Mouse (Mus musculus): ENCODE measurements around the gene 1700016D06Rik. TPM values are rescaled to one million over a fixed set of nuclear protein-coding genes. Genes with fewer than 3 reads are reported as not detected.

The 1700016D06Rik gene
- total and polyA plus RNA-seq, 3 experiments, result not detected

- peaks cover 49% of the 10 kb centered on the region for H3K27me3 ChIP-seq (replicated peaks)
- H3K4me1 ChIP-seq (ENCODE audit: control insufficient read depth in 1 of 2, insufficient read depth in 2 of 2), result no peaks in the 10 kb centered on the region
- H3K4me3 ChIP-seq (replicated peaks in 1 of 3; ENCODE audit: low read depth in 2 of 3, low read length in 2 of 3, poor library complexity in 1 of 3), result no peak overlapping the region
- H3K9me3 ChIP-seq (replicated peaks; ENCODE audit: low read length), result no peaks in the 10 kb centered on the region
- DNase-seq (ENCODE audit: extremely low read depth), result no peak
- H3K36me3 ChIP-seq (replicated peaks in 1 of 2; ENCODE audit: control insufficient read depth in 1 of 2, insufficient read depth in 1 of 2, low read length in 1 of 2), result no peaks in the 10 kb centered on the region
- no peak overlapping the region for H3K9ac ChIP-seq (ENCODE audit: insufficient read depth, low read depth)
- in situ Hi-C loops (cut with MboI; ENCODE audit: low pct_ligation_motif_present, low pct_unique_long_range_greater_than_20kb, low sequenced_read_pairs), result loop anchor here (10.0 kb wide), 1 partner anchor 273 kb away; no protein-coding TSS in a partner anchor
- no peak overlapping the region for H3K27ac ChIP-seq (ENCODE audit: insufficient read depth, low read depth)
- TF ChIP-seq USF2 (conservative IDR thresholded peaks at IDR 0.05; ENCODE audit: low read depth, low read length), result no peak
- TF ChIP-seq MXI1 (IDR thresholded peaks at IDR 0.05; ENCODE audit: low read depth, low read length), result no peak
- no peak for TF ChIP-seq ZC3H11A (IDR thresholded peaks at IDR 0.05; ENCODE audit: low read depth, low read length)
- TF ChIP-seq POLR2A (IDR thresholded peaks at IDR 0.05; ENCODE audit: low read depth, low read length), result no peak
- TF ChIP-seq MAX (IDR thresholded peaks at IDR 0.05; ENCODE audit: low read length), result no peak
- no peak for TF ChIP-seq HCFC1 (IDR thresholded peaks at IDR 0.05; ENCODE audit: low read depth, low read length)
- no peak for TF ChIP-seq SMC3 (IDR thresholded peaks at IDR 0.05; ENCODE audit: low read depth, low read length)
- no peak for TF ChIP-seq CHD1 (IDR thresholded peaks at IDR 0.05; ENCODE audit: low read depth, low read length)
- TF ChIP-seq TBP (conservative IDR thresholded peaks at IDR 0.05; ENCODE audit: low read depth, low read length), result no peak
- TF ChIP-seq KAT2A (IDR thresholded peaks at IDR 0.05; ENCODE audit: insufficient replicate concordance, low read length), result no peak
- no peak for TF ChIP-seq ZKSCAN1 (IDR thresholded peaks at IDR 0.05; ENCODE audit: borderline replicate concordance, low read depth, low read length)
- no peak for TF ChIP-seq ETS1 (conservative IDR thresholded peaks at IDR 0.05; ENCODE audit: low read depth, low read length)
- no peak for TF ChIP-seq MAZ (IDR thresholded peaks at IDR 0.05; ENCODE audit: low read depth, low read length)
- no peak for TF ChIP-seq ZNF384 (IDR thresholded peaks at IDR 0.05; ENCODE audit: low read depth, low read length)
- TF ChIP-seq JUN (IDR thresholded peaks at IDR 0.05; ENCODE audit: insufficient read depth, low read depth, low read length), result no peak
- no peak for TF ChIP-seq JUND (conservative IDR thresholded peaks at IDR 0.05; ENCODE audit: low read depth, low read length)
- H3K79me2 ChIP-seq (replicated peaks; ENCODE audit: control insufficient read depth, extremely low read depth, insufficient read depth, poor library complexity, severe bottlenecking), result no peaks in the 10 kb centered on the region
- dilution Hi-C loops (cut with MboI; ENCODE audit: extremely low pct_ligation_motif_present, extremely low pct_unique_long_range_greater_than_20kb, low sequenced_read_pairs), result no loop called here
- no peak overlapping the region for H3K4me2 ChIP-seq (ENCODE audit: insufficient read depth, low read depth, poor library complexity, severe bottlenecking)
These were observed 3.4 kb downstream of the 1700016D06Rik start for GRCm38 (mm10) chr8:11697467-11697866.

DNA sequence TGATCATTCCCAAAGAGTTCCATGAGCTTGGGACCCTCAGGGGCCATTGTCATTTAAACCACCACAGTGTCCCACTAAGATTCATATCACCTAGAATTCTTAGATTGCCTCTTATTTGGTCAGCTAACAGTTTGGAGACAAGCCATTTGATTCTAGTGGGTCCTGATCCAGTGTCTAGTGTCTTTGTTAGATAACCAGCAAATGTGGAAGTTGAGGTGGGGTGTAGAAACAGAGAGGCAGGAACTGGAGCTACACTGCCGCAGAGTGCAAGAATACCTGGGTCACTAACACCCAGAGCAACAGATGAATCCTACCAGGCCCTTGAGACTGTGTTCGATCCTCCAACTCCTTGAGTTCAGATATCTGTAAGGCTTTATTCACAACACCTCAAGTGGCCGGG lies 4.7 kb downstream of the 1700016D06Rik start:
- H3K27ac ChIP-seq (ENCODE audit: insufficient read depth, low read depth), result no peak overlapping the region
- no peak overlapping the region for H3K4me3 ChIP-seq (replicated peaks in 1 of 3; ENCODE audit: low read depth in 2 of 3, low read length in 2 of 3, poor library complexity in 1 of 3)
- TF ChIP-seq USF1 (IDR thresholded peaks at IDR 0.05; ENCODE audit: low read depth, low read length), result no peak
- no peak for TF ChIP-seq SMC3 (IDR thresholded peaks at IDR 0.05; ENCODE audit: low read depth, low read length)
- no peak for TF ChIP-seq KAT2A (IDR thresholded peaks at IDR 0.05; ENCODE audit: insufficient replicate concordance, low read length)
- TF ChIP-seq EP300 (IDR thresholded peaks at IDR 0.05; ENCODE audit: low read length), result no peak
- no peak for TF ChIP-seq ZKSCAN1 (IDR thresholded peaks at IDR 0.05; ENCODE audit: borderline replicate concordance, low read depth, low read length)
- no peak for TF ChIP-seq RCOR1 (conservative IDR thresholded peaks at IDR 0.05; ENCODE audit: low read depth, low read length)
- TF ChIP-seq CHD1 (IDR thresholded peaks at IDR 0.05; ENCODE audit: low read depth, low read length), result no peak
- TF ChIP-seq POLR2AphosphoS2 (IDR thresholded peaks at IDR 0.05; ENCODE audit: low read depth, low read length), result no peak
- no peak for TF ChIP-seq PAX5 (IDR thresholded peaks at IDR 0.05; ENCODE audit: low read length)
- TF ChIP-seq NRF1 (IDR thresholded peaks at IDR 0.05; ENCODE audit: low read depth, low read length), result no peak
- no peak for TF ChIP-seq CHD2 (IDR thresholded peaks at IDR 0.05; ENCODE audit: low read length)
- in situ Hi-C loops (cut with MboI; ENCODE audit: low pct_ligation_motif_present, low pct_unique_long_range_greater_than_20kb, low sequenced_read_pairs), result loop anchor here (10.0 kb wide), 1 partner anchor 271 kb away; no protein-coding TSS in a partner anchor
- H3K27me3 ChIP-seq (replicated peaks), result peaks cover 48% of the 10 kb centered on the region
- no peak for DNase-seq (ENCODE audit: extremely low read depth)
- no peak overlapping the region for H3K4me2 ChIP-seq (ENCODE audit: insufficient read depth, low read depth, poor library complexity, severe bottlenecking)
- dilution Hi-C loops (cut with MboI; ENCODE audit: extremely low pct_ligation_motif_present, extremely low pct_unique_long_range_greater_than_20kb, low sequenced_read_pairs), result no loop called here
- H3K4me1 ChIP-seq (ENCODE audit: control insufficient read depth in 1 of 2, insufficient read depth in 2 of 2), result no peaks in the 10 kb centered on the region
- H3K9ac ChIP-seq (ENCODE audit: insufficient read depth, low read depth), result no peak overlapping the region
- no peaks in the 10 kb centered on the region for H3K79me2 ChIP-seq (replicated peaks; ENCODE audit: control insufficient read depth, extremely low read depth, insufficient read depth, poor library complexity, severe bottlenecking)
- H3K36me3 ChIP-seq (replicated peaks in 1 of 2; ENCODE audit: control insufficient read depth in 1 of 2, insufficient read depth in 1 of 2, low read length in 1 of 2), result no peaks in the 10 kb centered on the region
- no peaks in the 10 kb centered on the region for H3K9me3 ChIP-seq (replicated peaks; ENCODE audit: low read length)
